Mouse (Mus musculus): ENCODE results near the gene Rbms3.

DNA sequence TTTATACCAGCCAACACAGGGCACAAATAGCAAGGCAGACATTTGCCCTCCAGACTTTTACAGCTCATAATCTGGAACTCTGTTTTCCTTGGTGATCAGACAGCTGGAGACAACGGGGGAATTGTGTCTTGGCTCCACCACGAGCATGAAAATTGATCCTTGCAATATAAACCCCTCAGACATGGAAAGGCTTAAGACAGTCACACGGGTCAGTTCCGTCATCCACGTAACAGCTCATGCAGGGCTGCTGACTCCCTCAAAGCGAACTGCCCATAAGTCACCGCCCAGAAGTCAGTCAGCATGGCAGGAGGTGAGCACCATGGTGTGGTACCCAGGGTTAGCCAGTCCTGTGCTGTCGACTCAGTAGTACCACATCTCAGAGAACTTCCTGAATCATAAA, 794.8 kb downstream of the Rbms3 start:
- TF ChIP-seq CTCF (IDR thresholded peaks at IDR 0.05; ENCODE audit: insufficient read depth, low read depth, low read length) (no peak), POLR2A (IDR thresholded peaks at IDR 0.05; ENCODE audit: insufficient read depth, low read depth, low read length) (no peak)
